Comparison of ENCODE assay signal across 8 mouse cellular contexts in genomic region chr13:112660574-112661381, GRCm38 (mm10). TPM values are rescaled to one million over a fixed set of nuclear protein-coding genes. Genes with fewer than 3 reads are reported as not detected.
DNase-seq lines count a peak whose midpoint lies in the region; ATAC-seq lines count a peak whose summit lies in the region.

TSS of gene Slc38a9 (plus strand) at chr13:112660751.

- H3K27me3 ChIP-seq in hindbrain, embryonic 12.5 days: no peaks in the 10 kb centered on the region

- WGBS in hindbrain, embryonic 12.5 days: under 1% methylated on average over 33 of the region's 33 CpGs

- H3K4me3 ChIP-seq in hindbrain, embryonic 12.5 days: peak within 1 kb of the TSS; percentile 72

- peak; percentile 99 for ATAC-seq in hindbrain, embryonic 12.5 days (ENCODE audit: low FRiP score)

- peaks cover 4% of the 10 kb centered on the region for H3K4me1 ChIP-seq in hindbrain, embryonic 12.5 days

- peak within 1 kb of the TSS; percentile 85 for H3K27ac ChIP-seq in hindbrain, embryonic 12.5 days

- H3K9me3 ChIP-seq in hindbrain, embryonic 12.5 days (replicated peaks): no peaks in the 10 kb centered on the region

- peak within 1 kb of the TSS; percentile 90 for H3K9ac ChIP-seq in hindbrain, embryonic 12.5 days

- peak; percentile 96 for DNase-seq in Muller cell, postnatal 12 days (ENCODE audit: inconsistent ontology term)
- peak; percentile 94 for DNase-seq in cerebellum, adult 9-11 months
- DNase-seq in frontal cortex, postnatal 10 days (ENCODE audit: low spot score in 2 of 2): peak; percentile 91 to 93
- peak; percentile 89 to 96 for DNase-seq in layer of hippocampus, postnatal 14 days (ENCODE audit: low spot score in 2 of 2)
- DNase-seq in lung, postnatal 14 days: peak; percentile 90
- DNase-seq in retina, adult 2 months (ENCODE audit: low read depth, low spot score): peak; percentile 79
- peak; percentile 91 to 96 for DNase-seq in thymus, postnatal 36 days

- H3K36me3 ChIP-seq in hindbrain, embryonic 12.5 days: no peaks in the 10 kb centered on the region

- peak within 1 kb of the TSS; percentile 81 for H3K4me2 ChIP-seq in hindbrain, embryonic 12.5 days (replicated peaks)

RNA-seq across cellular contexts. Expression of gene Slc38a9, which starts in this region (rescaled TPM):
- polyA plus RNA-seq in hindbrain, embryonic 12.5 days (2016; fragmentation: Nextera tagmentation; extraction: Ambion mirVana): 22.9 and 25.2 TPM in 2 replicates
- 10 to 100 TPM; 20.3 to 21.9 TPM for total RNA-seq in layer of hippocampus, postnatal 14 days (2021)

Comparison
In these comparisons a context has a peak if more than half of its experiments do, and no peak if none do; other contexts are left out.
1. Peak in every context shown above with its lines: DNase-seq, ATAC-seq, H3K4me3 ChIP-seq and H3K27ac ChIP-seq.